ENCODE assay signal across 12 mouse cellular contexts in the genomic region with DNA sequence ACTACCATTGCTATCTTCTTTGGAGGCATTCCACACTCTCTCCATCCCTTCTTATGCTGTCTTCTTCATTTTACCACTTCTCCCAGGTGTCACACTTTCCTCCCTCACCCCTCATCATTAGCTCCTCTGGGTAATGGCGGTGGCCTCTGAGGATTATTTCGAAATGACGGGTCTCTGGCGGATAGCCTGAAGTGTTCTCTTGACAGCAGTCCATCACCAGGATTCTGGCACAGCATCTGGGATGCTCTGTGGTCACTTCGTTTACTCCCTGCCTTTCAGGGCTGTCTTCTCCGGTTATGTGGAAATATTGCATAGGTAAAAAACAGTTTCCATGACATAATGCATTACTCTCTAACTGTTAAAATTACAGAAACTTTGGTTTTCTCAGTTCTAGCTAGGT.
"Had no signal": no experiment of that assay in that cellular context is flagged by ENCODE, and none has a peak within 500 bp of the region (broad histone marks: within the 10 kb centered on the region; RNA-seq: fewer than 3 reads in every experiment).

No protein-coding gene starts in this region.

- DNase-seq: left cerebral cortex, postnatal 4 days; liver; liver, embryonic 13.5 days; liver, postnatal 0 days; lung, adult 18-20 months; lung, adult 2 months; lung, embryonic 14.5 days; lung, postnatal 10 days; lung, postnatal 14 days; lung, postnatal 36 days; lung, postnatal 4 days; midbrain, embryonic 14.5 days had no signal
